In genomic region chr1:130511823-130512370, GRCm38 (mm10) we compare ENCODE assay signal across 13 mouse cellular contexts. TPM values are rescaled to one million over a fixed set of nuclear protein-coding genes. Genes with fewer than 3 reads are reported as not detected.
DNase-seq lines count a peak whose midpoint lies in the region; ATAC-seq and TF ChIP-seq lines count a peak whose summit lies in the region.
"Had no signal": no experiment of that assay in that cellular context is flagged by ENCODE, and none has a peak within 500 bp of the region (broad histone marks: within the 10 kb centered on the region; RNA-seq: fewer than 3 reads in every experiment).

No protein-coding gene starts in this region.

- no peak for TF ChIP-seq POLR2A in kidney, adult 2 months (IDR thresholded peaks at IDR 0.05; ENCODE audit: low read depth, low read length)

- peak; percentile 8 for DNase-seq in adrenal gland, adult 2 months
- no peak for DNase-seq in adrenal gland, postnatal 36 days
- no peak for DNase-seq in kidney, adult 2 months
- peak; percentile 39 for DNase-seq in heart, postnatal 25 days (ENCODE audit: low spot score)
- peak; percentile 32 for DNase-seq in lung, postnatal 25 days (ENCODE audit: low spot score)
- DNase-seq in forebrain, embryonic 10.5 days (ENCODE audit: extremely low spot score, low spot score) = no peak
- DNase-seq in liver, embryonic 11.5 days (ENCODE audit: low spot score) = no peak
- DNase-seq: thymus, adult 18-20 months had no signal

- no peaks in the 10 kb centered on the region for H3K9me3 ChIP-seq in kidney, embryonic 16.5 days (ENCODE audit: low read length)
- H3K9me3 ChIP-seq in forebrain, embryonic 10.5 days = no peaks in the 10 kb centered on the region
- H3K9me3 ChIP-seq in liver, embryonic 11.5 days (ENCODE audit: control insufficient read depth, low read length) = no peaks in the 10 kb centered on the region
- H3K9me3 ChIP-seq: limb, embryonic 12.5 days had no signal

- H3K4me1 ChIP-seq in kidney, embryonic 16.5 days (ENCODE audit: insufficient read depth, low read length) = peaks cover 19% of the 10 kb centered on the region
- H3K4me1 ChIP-seq in kidney, adult 2 months (ENCODE audit: control insufficient read depth, insufficient read depth, low read length) = no peaks in the 10 kb centered on the region
- peaks cover 4% of the 10 kb centered on the region for H3K4me1 ChIP-seq in forebrain, embryonic 10.5 days
- H3K4me1 ChIP-seq in liver, embryonic 11.5 days (replicated peaks; ENCODE audit: control insufficient read depth, insufficient read depth, low read length) = peaks cover 5% of the 10 kb centered on the region

- no peak overlapping the region for H3K4me3 ChIP-seq in kidney, embryonic 16.5 days (ENCODE audit: low read length)
- no peak overlapping the region for H3K4me3 ChIP-seq in kidney, adult 2 months (ENCODE audit: insufficient read depth, low read depth, low read length)
- H3K4me3 ChIP-seq in forebrain, embryonic 10.5 days = no peak overlapping the region
- H3K4me3 ChIP-seq in liver, embryonic 11.5 days (ENCODE audit: low read depth, low read length) = no peak overlapping the region
- H3K4me3 ChIP-seq: limb, embryonic 12.5 days; myocyte had no signal

- H3K27ac ChIP-seq in kidney, embryonic 16.5 days (ENCODE audit: low read length) = no peak overlapping the region
- no peak overlapping the region for H3K27ac ChIP-seq in kidney, adult 2 months (ENCODE audit: insufficient read depth, low read depth, low read length)
- H3K27ac ChIP-seq in forebrain, embryonic 10.5 days = no peak overlapping the region
- no peak overlapping the region for H3K27ac ChIP-seq in liver, embryonic 11.5 days (ENCODE audit: low read depth, low read length)
- H3K27ac ChIP-seq: hindbrain, embryonic 14.5 days; limb, embryonic 12.5 days had no signal

- intact Hi-C loops in heart, postnatal 25 days (cut with DNase I) = no loop called here

- ATAC-seq in kidney, embryonic 16.5 days (ENCODE audit: low FRiP score, low TSS enrichment) = 0 out of 2 replicates have a peak, but pooled peaks have one; percentile 54
- ATAC-seq in liver, embryonic 11.5 days (replicated peaks; ENCODE audit: low FRiP score) = no peak
- ATAC-seq: activated CD4-positive, CD25-positive, alpha-beta regulatory T cell, adult 4 months had no signal

- no peaks in the 10 kb centered on the region for H3K36me3 ChIP-seq in kidney, embryonic 16.5 days (ENCODE audit: insufficient read depth, low read length)
- H3K36me3 ChIP-seq in kidney, adult 2 months (ENCODE audit: control insufficient read depth, insufficient read depth, low read length) = no peaks in the 10 kb centered on the region
- no peaks in the 10 kb centered on the region for H3K36me3 ChIP-seq in forebrain, embryonic 10.5 days (replicated peaks)
- H3K36me3 ChIP-seq in liver, embryonic 11.5 days (ENCODE audit: control insufficient read depth, insufficient read depth, low read length) = no peaks in the 10 kb centered on the region
- H3K36me3 ChIP-seq: limb, embryonic 12.5 days had no signal

- no peak overlapping the region for H3K4me2 ChIP-seq in kidney, embryonic 16.5 days (replicated peaks; ENCODE audit: low read depth, low read length)
- H3K4me2 ChIP-seq in liver, embryonic 11.5 days = no peak overlapping the region
- H3K4me2 ChIP-seq: hindbrain, embryonic 14.5 days; limb, embryonic 12.5 days had no signal

- no peak overlapping the region for H3K9ac ChIP-seq in kidney, embryonic 16.5 days (replicated peaks; ENCODE audit: low read length)
- H3K9ac ChIP-seq in liver, embryonic 11.5 days (ENCODE audit: low read depth, low read length) = no peak overlapping the region
- H3K9ac ChIP-seq: hindbrain, embryonic 14.5 days; limb, embryonic 12.5 days had no signal

- no peak for TF ChIP-seq CTCF in kidney, adult 2 months (conservative IDR thresholded peaks at IDR 0.05; ENCODE audit: insufficient read depth, insufficient read length, low read depth, low read length)

- 49% methylated on average over 3 of the region's 3 CpGs for WGBS in kidney, embryonic 16.5 days
- WGBS in kidney, adult 2 months = 72% methylated on average over 3 of the region's 3 CpGs
- WGBS in forebrain, embryonic 10.5 days = 97% methylated on average over 3 of the region's 3 CpGs
- WGBS in liver, embryonic 11.5 days = 78% methylated on average over 3 of the region's 3 CpGs

- H3K27me3 ChIP-seq in kidney, embryonic 16.5 days (ENCODE audit: insufficient read depth, low read length) = no peaks in the 10 kb centered on the region
- H3K27me3 ChIP-seq in kidney, adult 2 months (replicated peaks; ENCODE audit: control insufficient read depth, insufficient read depth, low read length) = no peaks in the 10 kb centered on the region
- H3K27me3 ChIP-seq in forebrain, embryonic 10.5 days (ENCODE audit: poor library complexity, severe bottlenecking) = no peaks in the 10 kb centered on the region
- H3K27me3 ChIP-seq in liver, embryonic 11.5 days (replicated peaks; ENCODE audit: control insufficient read depth, insufficient read depth, low read length) = no peaks in the 10 kb centered on the region
- H3K27me3 ChIP-seq: limb, embryonic 12.5 days had no signal

RNA-seq across cellular contexts. Expression of gene Cd55, which starts 49.4 kb away (rescaled TPM):
- total RNA-seq in adrenal gland, adult 2 months (2021) = 10 to 100 TPM; 13.8 to 21.7 TPM
- polyA plus RNA-seq in adrenal gland, adult 2 months (2012; rRNA removed) = 8.7 and 11.8 TPM in 2 replicates
- total RNA-seq in adrenal gland, postnatal 36 days (2021) = 10 to 100 TPM; 12.0 to 16.6 TPM
- polyA plus RNA-seq in kidney, embryonic 16.5 days (2015; fragmentation: Nextera tagmentation; extraction: Ambion mirVana) = 14.3 and 15.9 TPM in 2 replicates
- 5.7 and 8.5 TPM in 2 replicates for polyA plus RNA-seq in kidney, adult 2 months (2012; rRNA removed)
- total RNA-seq in heart, postnatal 25 days (2021) = 10 to 100 TPM in 1 of 2 experiments, 1 to 10 TPM in 1; 9.1 to 10.7 TPM
- polyA plus RNA-seq in forebrain, embryonic 10.5 days (2016; fragmentation: Nextera tagmentation; extraction: Ambion mirVana) = 1.3 and 1.6 TPM in 2 replicates
- 30.1 and 31.9 TPM in 2 replicates for polyA plus RNA-seq in liver, embryonic 11.5 days (2014; fragmentation: Nextera tagmentation; extraction: Ambion mirVana)

Comparison
In these comparisons a context has a peak if more than half of its experiments do, and no peak if none do; other contexts are left out.
1. DNase-seq: peak in adrenal gland, adult 2 months (single experiment), heart, postnatal 25 days (single experiment) and lung, postnatal 25 days (single experiment); none in adrenal gland, postnatal 36 days (0 of 2), kidney, adult 2 months (single experiment), forebrain, embryonic 10.5 days (single experiment) and liver, embryonic 11.5 days (single experiment).